Mouse (Mus musculus): ENCODE results near the gene 9430097D07Rik. TPM values are rescaled to one million over a fixed set of nuclear protein-coding genes. Genes with fewer than 3 reads are reported as not detected.

Gene 9430097D07Rik
- polyA plus RNA-seq, 1 experiment from 2014 or later, result 0.08 TPM

- H3K27me3 ChIP-seq, result no peaks in the 10 kb centered on the region
- DNase-seq (ENCODE audit: low read depth, low spot score), result no peak
- ChIA-PET CTCF (interaction anchor here (2.2 kb wide), 1 partner anchor 107 kb away, joined by 6 read pairs; no protein-coding TSS in a partner anchor), POLR2A (interaction anchor here (0.6 kb wide), 1 partner anchor 28 kb away, joined by 7 read pairs; no protein-coding TSS in a partner anchor)
- in situ Hi-C loops (cut with MboI; ENCODE audit: low pct_unique_long_range_greater_than_20kb), result no loop called here
- no peak for TF ChIP-seq CTCF (IDR thresholded peaks at IDR 0.05)
- no peak for ATAC-seq
Observed at GRCm38 (mm10) chr2:32581450-32582095, 6.1 kb upstream of the 9430097D07Rik start.

- POLR2A ChIA-PET, result no interaction called here
- in situ Hi-C loops (cut with MboI; ENCODE audit: low pct_unique_long_range_greater_than_20kb), result no loop called here
- TF ChIP-seq CTCF (IDR thresholded peaks at IDR 0.05), result no peak
- CTCF ChIA-PET, result interaction anchor here (1.3 to 1.4 kb wide), 2 partner anchors 53 to 90 kb away, joined by 3 read pairs; no protein-coding TSS in a partner anchor
- H3K27me3 ChIP-seq, result no peaks in the 10 kb centered on the region
- DNase-seq (ENCODE audit: low read depth, low spot score) (no peak), ATAC-seq (peak; percentile 20)
Observed at GRCm38 (mm10) chr2:32578146-32579046, 2.9 kb upstream of the 9430097D07Rik start.

- DNase-seq (ENCODE audit: low read depth, low spot score), result no peak
- in situ Hi-C loops (cut with MboI; ENCODE audit: low pct_unique_long_range_greater_than_20kb), result no loop called here
- no peaks in the 10 kb centered on the region for H3K27me3 ChIP-seq
- POLR2A ChIA-PET, result no interaction called here
- CTCF ChIA-PET, result interaction anchor here (1.3 kb wide), 1 partner anchor 132 kb away, joined by 4 read pairs; no protein-coding TSS in a partner anchor
- ATAC-seq, result no peak
- no peak for TF ChIP-seq CTCF (IDR thresholded peaks at IDR 0.05)
Observed at GRCm38 (mm10) chr2:32576532-32576931, 1.0 kb upstream of the 9430097D07Rik start.

- ChIA-PET POLR2A (interaction anchor here (0.6 kb wide), 1 partner anchor 74 kb away, joined by 3 read pairs; no protein-coding TSS in a partner anchor), CTCF (interaction anchor here (0.6 to 2.2 kb wide), 9 partner anchors 9 to 178 kb away, joined by 3 to 17 read pairs (median 3); no protein-coding TSS in a partner anchor)
- TF ChIP-seq CTCF (IDR thresholded peaks at IDR 0.05), result no peak
- in situ Hi-C loops (cut with MboI; ENCODE audit: low pct_unique_long_range_greater_than_20kb), result loop anchor here (5.0 kb wide), 1 partner anchor 178 kb away; the partner anchor contains the start of gene Ptges2
- DNase-seq (ENCODE audit: low read depth, low spot score) (no peak), ATAC-seq (no peak)
- H3K27me3 ChIP-seq, result no peaks in the 10 kb centered on the region
Observed at GRCm38 (mm10) chr2:32574901-32575585, 441 bp downstream of the 9430097D07Rik start.

- no peaks in the 10 kb centered on the region for H3K27me3 ChIP-seq
- no peak for ATAC-seq
- TF ChIP-seq CTCF (IDR thresholded peaks at IDR 0.05), result no peak
- DNase-seq (ENCODE audit: low read depth, low spot score), result no peak
- in situ Hi-C loops (cut with MboI; ENCODE audit: low pct_unique_long_range_greater_than_20kb), result loop anchor here (5.0 kb wide), 1 partner anchor 177 kb away; the partner anchor contains the start of gene Ptges2
- ChIA-PET CTCF (interaction anchor here (0.6 to 2.2 kb wide), 7 partner anchors 9 to 177 kb away, joined by 3 to 17 read pairs (median 3); no protein-coding TSS in a partner anchor), POLR2A (interaction anchor here (0.6 kb wide), 1 partner anchor 75 kb away, joined by 3 read pairs; no protein-coding TSS in a partner anchor)
Observed at GRCm38 (mm10) chr2:32574497-32574896, 987 bp downstream of the 9430097D07Rik start, which contains the start of gene Pip5kl1. TSS of gene Pip5kl1 (plus strand) at chr2:32574797.

- CTCF ChIA-PET, result no interaction called here
Observed at GRCm38 (mm10) chr2:32572196-32572595, 3.3 kb downstream of the 9430097D07Rik start.

GRCm38 (mm10) chr2:32570698-32571494 is 4.6 kb downstream of the 9430097D07Rik start, which contains the start of gene Dpm2:
TSS of gene Dpm2 (plus strand) at chr2:32570858.
- POLR2A ChIA-PET, result no interaction called here
- ATAC-seq, result peak; percentile 23
- no peak for TF ChIP-seq CTCF (IDR thresholded peaks at IDR 0.05)
- in situ Hi-C loops (cut with MboI; ENCODE audit: low pct_unique_long_range_greater_than_20kb), result loop anchor here (5.0 kb wide), 1 partner anchor 174 kb away; the partner anchor contains the start of gene Ptges2
- no peak for DNase-seq (ENCODE audit: low read depth, low spot score)
- CTCF ChIA-PET, result interaction anchor here (0.7 to 1.2 kb wide), 4 partner anchors 13 to 166 kb away, joined by 3 to 4 read pairs (median 4); no protein-coding TSS in a partner anchor
- H3K27me3 ChIP-seq, result no peaks in the 10 kb centered on the region

More at GRCm38 (mm10) chr2:32572196-32572595, 3.3 kb downstream of the 9430097D07Rik start:
- in situ Hi-C loops (cut with MboI; ENCODE audit: low pct_unique_long_range_greater_than_20kb), result loop anchor here (5.0 kb wide), 1 partner anchor 175 kb away; the partner anchor contains the start of gene Ptges2
- no peak for DNase-seq (ENCODE audit: low read depth, low spot score)
- TF ChIP-seq CTCF (IDR thresholded peaks at IDR 0.05), result no peak
- ATAC-seq, result no peak
- POLR2A ChIA-PET, result interaction anchor here (0.7 to 0.9 kb wide), 2 partner anchors 121 to 191 kb away, joined by 3 read pairs; partner anchors contain the start of genes 1110008P14Rik and Slc25a25
- no peaks in the 10 kb centered on the region for H3K27me3 ChIP-seq

- H3K27me3 ChIP-seq, result no peaks in the 10 kb centered on the region
- ChIA-PET POLR2A (interaction anchor here (1.5 kb wide), 1 partner anchor 80 kb away, joined by 3 read pairs; no protein-coding TSS in a partner anchor), CTCF (interaction anchor here (1.6 to 8.3 kb wide), 2 partner anchors 81 to 164 kb away, joined by 7 to 73 read pairs; no protein-coding TSS in a partner anchor)
- in situ Hi-C loops (cut with MboI; ENCODE audit: low pct_unique_long_range_greater_than_20kb), result no loop called here
- DNase-seq (ENCODE audit: low read depth, low spot score) (no peak), ATAC-seq (no peak)
- no peak for TF ChIP-seq CTCF (IDR thresholded peaks at IDR 0.05)
Observed at GRCm38 (mm10) chr2:32568941-32569340, 6.5 kb downstream of the 9430097D07Rik start.

All from Patski (cell line).